Mouse (Mus musculus): Measurements from ENCODE around the gene Zdhhc8. TPM values are rescaled to one million over a fixed set of nuclear protein-coding genes. Genes with fewer than 3 reads are reported as not detected.

Gene Zdhhc8
- polyA plus RNA-seq, 2 experiments = 0.88 to 2.9 TPM

DNA sequence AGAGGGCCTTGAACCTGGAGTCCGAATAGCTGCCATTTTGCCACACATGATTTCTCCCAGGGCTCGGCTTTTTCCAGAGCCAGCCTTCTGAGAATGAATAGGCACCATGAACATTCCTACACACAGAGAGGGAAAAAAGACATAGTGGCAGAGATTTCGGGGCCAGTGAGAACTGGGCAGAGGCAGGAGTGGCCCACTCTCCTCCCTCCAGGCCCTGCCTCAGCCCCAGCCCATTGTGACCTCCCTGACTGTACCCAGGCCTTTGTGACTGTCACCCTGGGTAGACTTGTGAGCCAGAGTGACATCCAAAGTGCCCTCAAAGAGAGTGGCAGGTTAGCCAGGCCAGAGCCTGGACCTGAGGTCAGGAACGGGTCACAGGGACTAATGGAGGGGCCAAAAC is 17.4 kb downstream of the Zdhhc8 start, which contains the start of gene Ccdc188:
Gene Ccdc188, plus strand, starts transcription at position 301 of the 400 bp plus-strand sequence.
- Histone ChIP-seq H3K9me3 (ENCODE audit: control insufficient read depth, low read length) (no peaks in the 10 kb centered on the region), H3K4me3 (ENCODE audit: insufficient read depth in 1 of 2, low read depth in 2 of 2, low read length in 2 of 2) (no peak within 1 kb of the TSS), H3K27me3 (ENCODE audit: control insufficient read depth, insufficient read depth, low read length) (no peaks in the 10 kb centered on the region), H3K4me2 (ENCODE audit: low read depth) (no peak within 1 kb of the TSS), H3K9ac (replicated peaks) (no peak within 1 kb of the TSS), H3K36me3 (replicated peaks; ENCODE audit: control insufficient read depth, insufficient read depth, low read depth) (no peaks in the 10 kb centered on the region), H3K4me1 (replicated peaks; ENCODE audit: control insufficient read depth in 2 of 2, insufficient read depth in 2 of 2, low read length in 1 of 2) (no peaks in the 10 kb centered on the region), H3K27ac (no peak within 1 kb of the TSS)
- ATAC-seq (ENCODE audit: insufficient read depth) (no peak), DNase-seq (ENCODE audit: low read depth in 3 of 3, low spot score in 3 of 3) (no peak)
- 66% methylated on average over 4 of the region's 4 CpGs for WGBS (ENCODE audit: insufficient replicate concordance)
- TF ChIP-seq CTCF (IDR thresholded peaks at IDR 0.05; ENCODE audit: low read depth) = no peak
- no peak for TF ChIP-seq EP300 (IDR thresholded peaks at IDR 0.05; ENCODE audit: low read depth)

DNA sequence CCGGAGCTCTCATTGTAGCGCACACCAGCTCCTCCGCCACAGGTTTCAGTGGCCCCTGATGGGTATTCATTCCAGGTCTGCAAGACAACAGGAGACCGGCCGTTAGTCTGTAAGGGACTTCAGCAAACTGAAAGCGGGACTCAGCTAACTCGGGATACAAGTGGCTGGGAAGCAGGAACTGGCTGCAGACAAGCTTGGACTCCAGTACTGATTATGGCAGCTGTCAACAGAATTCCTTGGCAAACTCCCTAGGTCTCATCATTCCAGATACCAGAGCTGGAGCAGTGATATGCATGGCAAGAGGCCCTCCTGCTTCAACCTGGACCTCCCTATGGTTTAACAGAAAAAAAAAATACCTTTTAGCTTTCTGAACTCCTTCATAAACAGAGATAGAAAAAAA is 20.1 kb downstream of the Zdhhc8 start:
- H3K27me3 ChIP-seq (ENCODE audit: control insufficient read depth, insufficient read depth, low read length) = no peaks in the 10 kb centered on the region
- DNase-seq (ENCODE audit: low read depth in 3 of 3, low spot score in 3 of 3) (no peak), ATAC-seq (ENCODE audit: insufficient read depth) (no peak)
- no peak overlapping the region for H3K4me2 ChIP-seq (ENCODE audit: low read depth)
- H3K36me3 ChIP-seq (replicated peaks; ENCODE audit: control insufficient read depth, insufficient read depth, low read depth) = no peaks in the 10 kb centered on the region
- H3K27ac ChIP-seq = no peak overlapping the region
- H3K9ac ChIP-seq (replicated peaks) = no peak overlapping the region
- H3K9me3 ChIP-seq (ENCODE audit: control insufficient read depth, low read length) = no peaks in the 10 kb centered on the region
- TF ChIP-seq CTCF (IDR thresholded peaks at IDR 0.05; ENCODE audit: low read depth) = no peak
- no peak for TF ChIP-seq EP300 (IDR thresholded peaks at IDR 0.05; ENCODE audit: low read depth)
- H3K4me3 ChIP-seq (ENCODE audit: insufficient read depth in 1 of 2, low read depth in 2 of 2, low read length in 2 of 2) = no peak overlapping the region
- WGBS (ENCODE audit: insufficient replicate concordance) = 69% methylated on average over 7 of the region's 7 CpGs
- no peaks in the 10 kb centered on the region for H3K4me1 ChIP-seq (replicated peaks; ENCODE audit: control insufficient read depth in 2 of 2, insufficient read depth in 2 of 2, low read length in 1 of 2)

DNA sequence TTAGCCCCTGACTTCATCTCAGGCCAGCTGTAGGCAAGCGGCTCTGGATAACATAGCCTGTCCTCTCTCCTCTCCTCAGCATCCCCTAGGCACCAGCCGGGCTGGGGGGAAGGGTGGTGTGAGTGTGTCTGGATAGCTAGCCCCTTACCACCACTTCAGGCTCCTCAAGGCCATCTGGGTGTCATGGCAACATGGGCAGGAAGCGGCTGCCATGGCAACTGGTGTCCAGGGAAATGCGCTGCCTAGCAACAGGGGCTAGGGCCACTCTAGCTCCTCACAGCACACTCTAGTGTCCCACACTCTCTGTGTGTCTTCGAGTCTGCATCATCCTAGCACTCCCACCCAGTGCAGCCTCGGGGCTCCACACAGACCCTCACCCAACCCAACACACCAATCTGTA is 21.2 kb downstream of the Zdhhc8 start:
- Histone ChIP-seq H3K4me3 (ENCODE audit: insufficient read depth in 1 of 2, low read depth in 2 of 2, low read length in 2 of 2) (no peak overlapping the region), H3K27me3 (ENCODE audit: control insufficient read depth, insufficient read depth, low read length) (no peaks in the 10 kb centered on the region), H3K4me2 (ENCODE audit: low read depth) (no peak overlapping the region), H3K9ac (replicated peaks) (no peak overlapping the region), H3K4me1 (replicated peaks; ENCODE audit: control insufficient read depth in 2 of 2, insufficient read depth in 2 of 2, low read length in 1 of 2) (no peaks in the 10 kb centered on the region), H3K27ac (no peak overlapping the region), H3K36me3 (replicated peaks; ENCODE audit: control insufficient read depth, insufficient read depth, low read depth) (no peaks in the 10 kb centered on the region), H3K9me3 (ENCODE audit: control insufficient read depth, low read length) (no peaks in the 10 kb centered on the region)
- ATAC-seq (ENCODE audit: insufficient read depth) (no peak), DNase-seq (ENCODE audit: low read depth in 3 of 3, low spot score in 3 of 3) (no peak)
- WGBS (ENCODE audit: insufficient replicate concordance) = 56% methylated on average over 6 of the region's 6 CpGs
- TF ChIP-seq CTCF (IDR thresholded peaks at IDR 0.05; ENCODE audit: low read depth) = no peak
- TF ChIP-seq EP300 (IDR thresholded peaks at IDR 0.05; ENCODE audit: low read depth) = no peak

DNA sequence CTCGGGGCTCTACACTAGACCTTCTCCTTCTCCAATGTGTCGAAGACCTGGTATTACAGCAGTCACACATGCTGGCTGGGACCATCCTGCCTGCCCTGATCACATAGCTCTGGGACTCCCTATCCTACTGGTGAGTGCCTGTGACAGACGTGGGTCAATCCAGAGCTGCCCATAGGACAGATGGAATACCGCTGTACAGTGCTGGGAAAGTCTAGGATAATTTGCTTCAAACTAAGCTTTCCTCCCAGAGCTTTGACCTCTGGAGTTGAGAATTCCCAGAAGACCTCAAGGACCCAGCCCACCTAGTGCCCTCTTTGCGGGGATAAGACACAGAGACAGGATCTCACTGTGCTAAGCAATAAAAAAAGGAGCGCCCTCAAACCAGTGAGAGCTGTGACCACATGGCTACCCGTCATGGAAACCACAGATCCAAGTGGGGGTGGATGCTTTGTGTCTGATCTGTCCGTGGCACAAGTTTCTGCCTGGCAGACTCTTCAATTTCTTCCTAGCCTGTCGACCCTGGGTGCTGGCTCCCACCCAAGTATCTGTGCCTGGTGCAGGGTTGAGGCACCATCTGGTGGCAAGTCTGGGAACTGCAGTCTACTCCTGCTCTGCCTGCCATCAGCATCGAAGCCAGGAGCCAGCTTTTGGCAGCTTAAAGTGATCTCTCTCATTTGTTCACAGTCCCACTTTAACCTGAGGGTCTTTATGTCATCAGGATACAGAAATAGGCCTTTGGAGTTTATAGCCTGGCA is 23.3 kb downstream of the Zdhhc8 start:
- Histone ChIP-seq H3K4me2 (ENCODE audit: low read depth) (no peak overlapping the region), H3K9ac (replicated peaks) (no peak overlapping the region), H3K4me3 (ENCODE audit: insufficient read depth in 1 of 2, low read depth in 2 of 2, low read length in 2 of 2) (no peak overlapping the region), H3K27me3 (ENCODE audit: control insufficient read depth, insufficient read depth, low read length) (no peaks in the 10 kb centered on the region), H3K4me1 (replicated peaks; ENCODE audit: control insufficient read depth in 2 of 2, insufficient read depth in 2 of 2, low read length in 1 of 2) (no peaks in the 10 kb centered on the region), H3K9me3 (ENCODE audit: control insufficient read depth, low read length) (no peaks in the 10 kb centered on the region), H3K36me3 (replicated peaks; ENCODE audit: control insufficient read depth, insufficient read depth, low read depth) (no peaks in the 10 kb centered on the region), H3K27ac (no peak overlapping the region)
- 35% methylated on average over 10 of the region's 10 CpGs for WGBS (ENCODE audit: insufficient replicate concordance)
- TF ChIP-seq CTCF (IDR thresholded peaks at IDR 0.05; ENCODE audit: low read depth) = peak; percentile 97
- no peak for TF ChIP-seq EP300 (IDR thresholded peaks at IDR 0.05; ENCODE audit: low read depth)
- ATAC-seq (ENCODE audit: insufficient read depth) = no peak
- peak in 2 of 3 experiments; percentile 18 to 25 for DNase-seq (ENCODE audit: low read depth in 3 of 3, low spot score in 3 of 3)

DNA sequence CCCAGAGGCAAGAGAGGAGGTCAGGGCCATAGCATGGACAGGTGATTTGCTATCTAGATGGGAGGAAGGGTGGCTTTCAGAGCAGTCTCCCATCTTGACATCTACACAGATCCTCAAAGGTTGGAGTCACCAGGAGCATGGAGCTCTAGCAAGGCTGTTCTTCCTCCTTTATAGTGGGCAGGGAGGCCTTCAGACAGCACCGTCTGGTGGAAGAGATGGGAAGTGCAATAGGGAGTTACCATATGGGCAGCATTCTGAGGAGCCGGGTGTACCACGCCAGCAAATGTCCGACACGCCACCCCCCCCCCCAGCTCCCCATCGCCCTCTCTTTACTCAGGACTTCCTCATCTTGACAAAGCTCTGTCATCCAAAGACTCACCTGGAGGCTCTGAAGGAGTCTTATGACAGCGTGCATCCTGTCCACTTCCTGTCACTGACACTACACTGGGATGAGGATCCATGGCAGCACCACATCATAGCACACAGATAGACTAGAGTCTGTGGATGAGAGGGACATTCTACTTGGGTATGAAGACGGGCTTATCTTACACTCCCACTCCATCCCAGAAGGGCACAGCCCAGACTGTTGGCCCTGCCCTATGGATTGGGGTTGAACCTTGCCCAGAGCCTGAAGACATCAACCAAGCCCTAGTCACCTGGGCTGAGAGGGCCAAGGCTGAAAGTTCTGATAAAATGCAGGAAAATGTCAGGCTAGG is 24.1 kb downstream of the Zdhhc8 start:
- 17% methylated on average over 8 of the region's 8 CpGs for WGBS (ENCODE audit: insufficient replicate concordance)
- Histone ChIP-seq H3K9me3 (ENCODE audit: control insufficient read depth, low read length) (no peaks in the 10 kb centered on the region), H3K4me1 (replicated peaks; ENCODE audit: control insufficient read depth in 2 of 2, insufficient read depth in 2 of 2, low read length in 1 of 2) (no peaks in the 10 kb centered on the region), H3K4me2 (ENCODE audit: low read depth) (no peak overlapping the region), H3K27me3 (ENCODE audit: control insufficient read depth, insufficient read depth, low read length) (no peaks in the 10 kb centered on the region), H3K36me3 (replicated peaks; ENCODE audit: control insufficient read depth, insufficient read depth, low read depth) (no peaks in the 10 kb centered on the region), H3K9ac (replicated peaks) (no peak overlapping the region), H3K4me3 (ENCODE audit: insufficient read depth in 1 of 2, low read depth in 2 of 2, low read length in 2 of 2) (no peak overlapping the region), H3K27ac (no peak overlapping the region)
- no peak for ATAC-seq (ENCODE audit: insufficient read depth)
- TF ChIP-seq CTCF (IDR thresholded peaks at IDR 0.05; ENCODE audit: low read depth) (peak; percentile 85), EP300 (IDR thresholded peaks at IDR 0.05; ENCODE audit: low read depth) (no peak)
- peak in 1 of 3 experiments; percentile 15 for DNase-seq (ENCODE audit: low read depth in 3 of 3, low spot score in 3 of 3)
